Mouse (Mus musculus) brown adipose tissue, adult 24 weeks (tissue): ENCODE measurements around the gene Ndnf. TPM values are rescaled to one million over a fixed set of nuclear protein-coding genes. Genes with fewer than 3 reads are reported as not detected.

ENCODE experiments used
- H3K27ac ChIP-seq: fragments of 200-500 bp; replicated peaks from 2 replicates; pipeline ENCODE4 v1.5.1; 2012; ENCODE audit warnings: low read depth, mild to moderate bottlenecking, low read length
- H3K4me1 ChIP-seq: fragments of 200-500 bp; 2 replicates; pipeline ENCODE4 v1.6.1; 2012; ENCODE audit warnings: low read length, mixed read lengths; ENCODE audit not compliant: control insufficient read depth, insufficient read depth, insufficient read length
- H3K4me3 ChIP-seq: fragments of 200-500 bp; 2 replicates; pipeline ENCODE4 v1.5.1; 2012; ENCODE audit warnings: low read depth, mild to moderate bottlenecking, low read length, moderate library complexity; ENCODE audit not compliant: insufficient read depth
- polyA plus RNA-seq: library from polyadenylated mRNA; stranded (reverse); fragments of >200 nt; gene quantifications from 2 replicates; pipeline ENCODE4 v1.2.4, GENCODE M21; 2012; ENCODE audit not compliant: missing spikeins, insufficient read depth, insufficient read length

Gene Ndnf
- 0.67 TPM in 1 of 2 replicates, not detected in the other for polyA plus RNA-seq

- H3K27ac ChIP-seq = no peak within 1 kb of the TSS
- peak within 1 kb of the TSS; percentile 60 for H3K4me3 ChIP-seq
- peaks cover 5% of the 10 kb centered on the region; the same call in 1 of the 2 replicates for H3K4me1 ChIP-seq
These were observed at the start of gene Ndnf for GRCm38 (mm10) chr6:65671451-65671850. TSS of gene Ndnf (plus strand) at chr6:65671590.

- no peak overlapping the region for H3K27ac ChIP-seq
- no peaks in the 10 kb centered on the region for H3K4me1 ChIP-seq
- no peak overlapping the region for H3K4me3 ChIP-seq
These were observed 48.2 kb upstream of the Ndnf start for GRCm38 (mm10) chr6:65623016-65623715.

- H3K4me1 ChIP-seq = no peaks in the 10 kb centered on the region
- no peak overlapping the region for H3K4me3 ChIP-seq
- no peak overlapping the region for H3K27ac ChIP-seq
These were observed 40.8 kb upstream of the Ndnf start for GRCm38 (mm10) chr6:65630578-65630977.

GRCm38 (mm10) chr6:65632184-65632583 lies 39.2 kb upstream of the Ndnf start:
- Histone ChIP-seq H3K4me1 (no peaks in the 10 kb centered on the region), H3K4me3 (no peak overlapping the region), H3K27ac (no peak overlapping the region)

- Histone ChIP-seq H3K4me3 (no peak overlapping the region), H3K4me1 (no peaks in the 10 kb centered on the region), H3K27ac (no peak overlapping the region)
These were observed 29.0 kb upstream of the Ndnf start for GRCm38 (mm10) chr6:65642431-65642830.

- Histone ChIP-seq H3K4me1 (no peaks in the 10 kb centered on the region), H3K4me3 (no peak overlapping the region), H3K27ac (no peak overlapping the region)
These were observed 27.3 kb upstream of the Ndnf start for GRCm38 (mm10) chr6:65644110-65644509.

- H3K27ac ChIP-seq = no peak overlapping the region
- no peaks in the 10 kb centered on the region for H3K4me1 ChIP-seq
- H3K4me3 ChIP-seq = no peak overlapping the region
These were observed 25.0 kb upstream of the Ndnf start for GRCm38 (mm10) chr6:65646408-65646807.

- H3K27ac ChIP-seq = no peak overlapping the region
These were observed 23.7 kb upstream of the Ndnf start for GRCm38 (mm10) chr6:65647731-65648130.

GRCm38 (mm10) chr6:65651376-65651775 lies 20.0 kb upstream of the Ndnf start:
- Histone ChIP-seq H3K27ac (no peak overlapping the region), H3K4me1 (no peaks in the 10 kb centered on the region)

More at GRCm38 (mm10) chr6:65647731-65648130, 23.7 kb upstream of the Ndnf start:
- Histone ChIP-seq H3K4me3 (no peak overlapping the region), H3K4me1 (no peaks in the 10 kb centered on the region)

GRCm38 (mm10) chr6:65661272-65661671 lies 10.1 kb upstream of the Ndnf start:
- no peaks in the 10 kb centered on the region for H3K4me1 ChIP-seq
- no peak overlapping the region for H3K4me3 ChIP-seq
- H3K27ac ChIP-seq = no peak overlapping the region

More at GRCm38 (mm10) chr6:65651376-65651775, 20.0 kb upstream of the Ndnf start:
- no peak overlapping the region for H3K4me3 ChIP-seq

- Histone ChIP-seq H3K27ac (no peak overlapping the region), H3K4me1 (no peaks in the 10 kb centered on the region), H3K4me3 (no peak overlapping the region)
These were observed 9.3 kb upstream of the Ndnf start for GRCm38 (mm10) chr6:65662050-65662449.

- Histone ChIP-seq H3K27ac (no peak overlapping the region), H3K4me1 (no peaks in the 10 kb centered on the region), H3K4me3 (no peak overlapping the region)
These were observed 7.4 kb upstream of the Ndnf start for GRCm38 (mm10) chr6:65663990-65664389.

GRCm38 (mm10) chr6:65666295-65666694 lies 5.1 kb upstream of the Ndnf start:
- Histone ChIP-seq H3K27ac (no peak overlapping the region), H3K4me3 (no peak overlapping the region), H3K4me1 (no peaks in the 10 kb centered on the region)

GRCm38 (mm10) chr6:65669971-65670370 lies 1.4 kb upstream of the Ndnf start:
- Histone ChIP-seq H3K4me1 (peaks cover 5% of the 10 kb centered on the region; the same call in 1 of the 2 replicates), H3K4me3 (no peak overlapping the region), H3K27ac (no peak overlapping the region)

GRCm38 (mm10) chr6:65670981-65671411 lies 394 bp upstream of the Ndnf start:
- Histone ChIP-seq H3K27ac (no peak overlapping the region), H3K4me3 (peak overlapping the region; percentile 60), H3K4me1 (peaks cover 5% of the 10 kb centered on the region; the same call in 1 of the 2 replicates)
